Mouse (Mus musculus): ENCODE measurements at regions not wholly inside any gene's neighbourhood (a gene's known extent, or its start where the extent isn't known, plus 50 kb on each side); places are given as distances from the start of the nearest gene placed in this dataset.
A peak's percentile ranks its signal among the peaks of the same experiment; 100 is the strongest.

- H3K9ac ChIP-seq (ENCODE audit: insufficient read depth, low read depth, low read length, poor library complexity, severe bottlenecking): no peak overlapping the region
- no peaks in the 10 kb centered on the region for H3K4me1 ChIP-seq (ENCODE audit: control insufficient read depth in 2 of 2, insufficient read depth in 2 of 2, low read length in 2 of 2, poor library complexity in 1 of 2)
- peak; percentile 13 for DNase-seq (ENCODE audit: low read depth, low spot score)
- no peak overlapping the region for H3K4me3 ChIP-seq (ENCODE audit: insufficient read depth in 1 of 2, low read depth in 1 of 2, low read length in 2 of 2, poor library complexity in 1 of 2, severe bottlenecking in 1 of 2)
- in situ Hi-C loops (cut with MboI; ENCODE audit: low sequenced_read_pairs in 2 of 2, unreplicated experiment in 2 of 2): no loop called here
- TF ChIP-seq CHD2 (IDR thresholded peaks at IDR 0.05; ENCODE audit: low read depth, low read length): no peak
- no peak for TF ChIP-seq ZC3H11A (IDR thresholded peaks at IDR 0.05; ENCODE audit: borderline replicate concordance, low read depth, low read length)
- no peak for TF ChIP-seq ZNF384 (IDR thresholded peaks at IDR 0.05; ENCODE audit: low read depth, low read length)
- TF ChIP-seq HCFC1 (IDR thresholded peaks at IDR 0.05; ENCODE audit: borderline replicate concordance, insufficient read depth, low read length): no peak
- TF ChIP-seq MAFK (IDR thresholded peaks at IDR 0.05; ENCODE audit: insufficient read depth, low read depth, low read length): no peak
- H3K9me3 ChIP-seq (ENCODE audit: control insufficient read depth, insufficient read depth, low read depth, low read length): no peaks in the 10 kb centered on the region
- H3K36me3 ChIP-seq (ENCODE audit: control insufficient read depth, insufficient read depth, low read length, poor library complexity, severe bottlenecking): no peaks in the 10 kb centered on the region
- H3K27ac ChIP-seq (ENCODE audit: insufficient read depth, low read depth, low read length, poor library complexity, severe bottlenecking): no peak overlapping the region
These were observed 85.9 kb upstream of the St6gal2 start for GRCm38 (mm10) chr17:55359305-55359704.

- Histone ChIP-seq H3K27ac (ENCODE audit: insufficient read depth, low read depth, low read length, poor library complexity, severe bottlenecking) (no peak overlapping the region), H3K9me3 (ENCODE audit: control insufficient read depth, insufficient read depth, low read depth, low read length) (no peaks in the 10 kb centered on the region), H3K4me1 (ENCODE audit: control insufficient read depth in 2 of 2, insufficient read depth in 2 of 2, low read length in 2 of 2, poor library complexity in 1 of 2) (no peaks in the 10 kb centered on the region), H3K4me3 (ENCODE audit: insufficient read depth in 1 of 2, low read depth in 1 of 2, low read length in 2 of 2, poor library complexity in 1 of 2, severe bottlenecking in 1 of 2) (no peak overlapping the region), H3K36me3 (ENCODE audit: control insufficient read depth, insufficient read depth, low read length, poor library complexity, severe bottlenecking) (no peaks in the 10 kb centered on the region), H3K9ac (ENCODE audit: insufficient read depth, low read depth, low read length, poor library complexity, severe bottlenecking) (no peak overlapping the region)
- TF ChIP-seq ZC3H11A (IDR thresholded peaks at IDR 0.05; ENCODE audit: borderline replicate concordance, low read depth, low read length): no peak
- TF ChIP-seq ZNF384 (IDR thresholded peaks at IDR 0.05; ENCODE audit: low read depth, low read length): no peak
- no peak for TF ChIP-seq MAFK (IDR thresholded peaks at IDR 0.05; ENCODE audit: insufficient read depth, low read depth, low read length)
- no peak for TF ChIP-seq HCFC1 (IDR thresholded peaks at IDR 0.05; ENCODE audit: borderline replicate concordance, insufficient read depth, low read length)
- no peak for TF ChIP-seq CHD2 (IDR thresholded peaks at IDR 0.05; ENCODE audit: low read depth, low read length)
- DNase-seq (ENCODE audit: low read depth, low spot score): no peak
- in situ Hi-C loops (cut with MboI; ENCODE audit: low sequenced_read_pairs in 2 of 2, unreplicated experiment in 2 of 2): no loop called here
These were observed 78.1 kb upstream of the St6gal2 start for GRCm38 (mm10) chr17:55367064-55367463.

- no peak overlapping the region for H3K9ac ChIP-seq (ENCODE audit: insufficient read depth, low read depth, low read length, poor library complexity, severe bottlenecking)
- no peaks in the 10 kb centered on the region for H3K4me1 ChIP-seq (ENCODE audit: control insufficient read depth in 2 of 2, insufficient read depth in 2 of 2, low read length in 2 of 2, poor library complexity in 1 of 2)
- no peaks in the 10 kb centered on the region for H3K36me3 ChIP-seq (ENCODE audit: control insufficient read depth, insufficient read depth, low read length, poor library complexity, severe bottlenecking)
- no peak for TF ChIP-seq CHD2 (IDR thresholded peaks at IDR 0.05; ENCODE audit: low read depth, low read length)
- no peak for TF ChIP-seq ZC3H11A (IDR thresholded peaks at IDR 0.05; ENCODE audit: borderline replicate concordance, low read depth, low read length)
- no peak for TF ChIP-seq MAFK (IDR thresholded peaks at IDR 0.05; ENCODE audit: insufficient read depth, low read depth, low read length)
- no peak for TF ChIP-seq ZNF384 (IDR thresholded peaks at IDR 0.05; ENCODE audit: low read depth, low read length)
- TF ChIP-seq HCFC1 (IDR thresholded peaks at IDR 0.05; ENCODE audit: borderline replicate concordance, insufficient read depth, low read length): no peak
- no peak overlapping the region for H3K27ac ChIP-seq (ENCODE audit: insufficient read depth, low read depth, low read length, poor library complexity, severe bottlenecking)
- in situ Hi-C loops (cut with MboI; ENCODE audit: low sequenced_read_pairs in 2 of 2, unreplicated experiment in 2 of 2): no loop called here
- H3K4me3 ChIP-seq (ENCODE audit: insufficient read depth in 1 of 2, low read depth in 1 of 2, low read length in 2 of 2, poor library complexity in 1 of 2, severe bottlenecking in 1 of 2): no peak overlapping the region
- DNase-seq (ENCODE audit: low read depth, low spot score): no peak
- H3K9me3 ChIP-seq (ENCODE audit: control insufficient read depth, insufficient read depth, low read depth, low read length): no peaks in the 10 kb centered on the region
These were observed 77.5 kb upstream of the St6gal2 start for GRCm38 (mm10) chr17:55367464-55368207.

All from ES-E14 (cell line).